Mouse (Mus musculus) lung, postnatal 0 days (tissue): ENCODE data around the gene Hba-a1. TPM values are rescaled to one million over a fixed set of nuclear protein-coding genes. Genes with fewer than 3 reads are reported as not detected.
A peak's percentile ranks its signal among the peaks of the same experiment; 100 is the strongest.

Source experiments
- ATAC-seq: fragments of 200-750 bp; cut with Nextera tagmentation; 2 replicates; pipeline ENCODE4 v1.8.0; 2017; ENCODE audit warnings: moderate library complexity
- DNase-seq: peaks from one replicate; pipeline ENCODE4 v3.0.0-alpha.2; 2016; ENCODE audit warnings: low spot score
- H3K27ac ChIP-seq: fragments of 300-500 bp; sonication (generic); 2 replicates; pipeline ENCODE4 v1.5.1; 2014; ENCODE audit warnings: antibody characterized with exemption, mild to moderate bottlenecking, low read length, mixed read lengths
- H3K27me3 ChIP-seq: fragments of 300-500 bp; sonication (generic); replicated peaks from 2 replicates; pipeline ENCODE4 v1.6.1; 2014; ENCODE audit warnings: low read length, mixed read lengths; ENCODE audit not compliant: insufficient read depth
- H3K36me3 ChIP-seq: fragments of 300-500 bp; sonication (generic); 2 replicates; pipeline ENCODE4 v1.6.1; 2014; ENCODE audit warnings: low read length, mixed read lengths; ENCODE audit not compliant: insufficient read depth
- H3K4me1 ChIP-seq: fragments of 300-500 bp; sonication (generic); 2 replicates; pipeline ENCODE4 v1.6.1; 2014; ENCODE audit warnings: antibody characterized with exemption, low read depth, low read length, mixed read lengths; ENCODE audit not compliant: insufficient read depth
- H3K4me2 ChIP-seq: fragments of 300-500 bp; sonication (generic); replicated peaks from 2 replicates; pipeline ENCODE4 v1.6.1; 2014; ENCODE audit warnings: low read depth, mild to moderate bottlenecking, low read length, moderate library complexity, mixed read lengths
- H3K4me3 ChIP-seq: fragments of 300-500 bp; sonication (generic); 2 replicates; pipeline ENCODE4 v1.5.1; 2014; ENCODE audit warnings: low read depth, low read length
- H3K9ac ChIP-seq: fragments of 300-500 bp; sonication (generic); replicated peaks from 2 replicates; pipeline ENCODE4 v1.6.1; 2014; ENCODE audit warnings: low read depth, mild to moderate bottlenecking
- H3K9me3 ChIP-seq: fragments of 300-500 bp; sonication (generic); 2 replicates; pipeline ENCODE4 v1.6.1; 2016; ENCODE audit warnings: low read length, mixed read lengths
- CTCF ChIP-seq: IDR thresholded peaks from 2 replicates; pipeline ENCODE4 v1.5.1; 2016; ENCODE audit warnings: antibody characterized with exemption, mild to moderate bottlenecking
- EP300 ChIP-seq: IDR thresholded peaks from 2 replicates; pipeline ENCODE4 v1.6.1; 2016; ENCODE audit warnings: antibody characterized with exemption, mild to moderate bottlenecking, control low read depth
- WGBS: fragments of 180-500 bp; shearing (Covaris S2); extraction: QIAGEN DNeasy Blood & Tissue Kit; methylation state at CpG from one replicate; pipeline ENCODE4 v1.1.7; 2014; 5-methylcytosine and 5-hydroxymethylcytosine counted together
- polyA plus RNA-seq: library from polyadenylated mRNA; unstranded; fragments of >200 nt; fragmentation: Nextera tagmentation; extraction: Ambion mirVana; gene quantifications from 2 replicates; pipeline ENCODE4 v1.2.1, GENCODE M21; 2015

The Hba-a1 gene
- polyA plus RNA-seq, 1 experiment from 2014 or later: 11,284 TPM

DNA sequence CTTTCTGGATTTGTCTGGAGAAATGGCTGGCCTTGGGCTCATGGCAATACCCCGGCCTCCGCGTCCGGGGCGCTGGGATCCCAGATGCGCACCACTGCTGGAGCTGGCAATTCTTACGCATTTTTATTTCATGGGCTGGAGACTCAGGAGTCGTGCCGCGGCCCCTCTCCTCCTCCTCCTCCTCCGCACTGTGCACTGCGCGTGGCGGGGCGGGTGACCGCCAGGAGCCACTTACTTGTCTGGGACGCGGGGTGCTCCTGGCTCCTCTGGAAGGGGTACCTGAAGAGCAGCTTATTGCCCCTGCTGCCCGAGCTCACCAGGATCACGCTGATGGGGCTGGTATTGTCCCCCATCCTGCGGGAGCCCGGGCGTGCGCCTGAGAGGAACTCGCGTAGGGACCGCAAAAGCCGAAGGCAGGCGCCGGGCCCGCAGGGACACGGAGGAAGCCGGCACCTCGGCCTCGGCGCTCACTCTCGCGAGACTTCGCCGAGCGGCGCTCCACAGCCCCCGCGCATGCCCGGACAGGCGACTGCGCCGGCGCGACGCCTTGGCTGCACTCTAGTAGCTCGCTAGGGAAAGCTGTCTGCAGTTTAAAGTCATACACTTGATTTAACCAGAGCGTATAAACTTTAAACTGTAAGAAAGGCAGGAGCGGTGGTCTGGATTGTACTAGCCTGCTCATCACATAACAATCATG is 16.0 kb upstream of the Hba-a1 start, which contains the start of gene Nprl3:
Nprl3 (minus strand) TSS at position 520 of the 697 bp plus-strand sequence.
- H3K27ac ChIP-seq: peak within 1 kb of the TSS; percentile 90
- whole genome bisulfite sequencing: under 1% methylated on average over 53 of the region's 54 CpGs
- DNase-seq (peak; percentile 97), ATAC-seq (peak; percentile 100)
- TF ChIP-seq EP300 (no peak), CTCF (peak; percentile 21)
- no peaks in the 10 kb centered on the region for H3K27me3 ChIP-seq
- peak within 1 kb of the TSS; percentile 64 for H3K4me2 ChIP-seq
- no peaks in the 10 kb centered on the region for H3K9me3 ChIP-seq
- H3K9ac ChIP-seq: peak within 1 kb of the TSS; percentile 88
- no peaks in the 10 kb centered on the region for H3K36me3 ChIP-seq
- H3K4me1 ChIP-seq: peaks cover 5% of the 10 kb centered on the region; the same call in 1 of the 2 replicates
- peak within 1 kb of the TSS; percentile 67 for H3K4me3 ChIP-seq

- Histone ChIP-seq H3K27me3 (no peaks in the 10 kb centered on the region), H3K4me3 (peak overlapping the region; percentile 67), H3K4me2 (peak overlapping the region; percentile 64), H3K9me3 (no peaks in the 10 kb centered on the region), H3K4me1 (peaks cover 5% of the 10 kb centered on the region; the same call in 1 of the 2 replicates), H3K9ac (no peak overlapping the region), H3K36me3 (no peaks in the 10 kb centered on the region), H3K27ac (peak overlapping the region; percentile 90; the same call in 1 of the 2 replicates)
- WGBS: 20% methylated on average over 5 of the region's 5 CpGs
- DNase-seq: no peak
- peak; percentile 26 for ATAC-seq
- TF ChIP-seq EP300: no peak; the same call in 1 of the 2 replicates
- no peak for TF ChIP-seq CTCF
These were observed 15.3 kb upstream of the Hba-a1 start for GRCm38 (mm10) chr11:32267964-32268363.

GRCm38 (mm10) chr11:32268952-32269351 is 14.4 kb upstream of the Hba-a1 start:
- Histone ChIP-seq H3K4me3 (no peak overlapping the region), H3K4me1 (peaks cover 5% of the 10 kb centered on the region; the same call in 1 of the 2 replicates), H3K36me3 (no peaks in the 10 kb centered on the region), H3K9ac (no peak overlapping the region), H3K4me2 (no peak overlapping the region), H3K27me3 (no peaks in the 10 kb centered on the region), H3K9me3 (no peaks in the 10 kb centered on the region), H3K27ac (no peak overlapping the region)
- no peak for ATAC-seq
- TF ChIP-seq CTCF (no peak), EP300 (no peak)
- 72% methylated on average over 5 of the region's 5 CpGs for WGBS
- DNase-seq: no peak

DNA sequence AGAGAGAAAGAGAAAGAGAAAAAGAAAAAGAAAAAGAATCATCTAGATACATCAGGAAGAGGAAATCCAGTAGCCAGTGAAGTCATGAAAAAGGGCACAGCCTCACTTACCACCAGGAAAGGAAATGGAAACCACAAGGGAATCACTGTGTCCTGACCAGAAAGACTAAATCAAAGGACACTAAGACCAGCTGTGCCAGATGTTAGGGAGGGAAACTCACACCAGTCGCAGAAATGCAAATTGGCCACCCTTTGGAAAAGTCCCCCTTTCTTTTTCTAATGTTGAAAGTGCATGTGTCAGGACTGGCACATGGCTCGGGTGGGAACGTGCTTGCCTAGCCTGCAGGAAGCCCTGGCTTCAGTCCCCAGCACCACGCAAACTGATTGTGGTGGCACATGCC is 12.1 kb upstream of the Hba-a1 start:
- Histone ChIP-seq H3K36me3 (no peaks in the 10 kb centered on the region), H3K4me1 (peaks cover 5% of the 10 kb centered on the region; the same call in 1 of the 2 replicates), H3K9me3 (no peaks in the 10 kb centered on the region), H3K4me3 (no peak overlapping the region), H3K4me2 (no peak overlapping the region), H3K27me3 (no peaks in the 10 kb centered on the region), H3K27ac (no peak overlapping the region), H3K9ac (no peak overlapping the region)
- WGBS: 39% methylated on average over 4 of the region's 4 CpGs
- DNase-seq: no peak
- ATAC-seq: no peak
- TF ChIP-seq EP300: no peak
- TF ChIP-seq CTCF: no peak

DNA sequence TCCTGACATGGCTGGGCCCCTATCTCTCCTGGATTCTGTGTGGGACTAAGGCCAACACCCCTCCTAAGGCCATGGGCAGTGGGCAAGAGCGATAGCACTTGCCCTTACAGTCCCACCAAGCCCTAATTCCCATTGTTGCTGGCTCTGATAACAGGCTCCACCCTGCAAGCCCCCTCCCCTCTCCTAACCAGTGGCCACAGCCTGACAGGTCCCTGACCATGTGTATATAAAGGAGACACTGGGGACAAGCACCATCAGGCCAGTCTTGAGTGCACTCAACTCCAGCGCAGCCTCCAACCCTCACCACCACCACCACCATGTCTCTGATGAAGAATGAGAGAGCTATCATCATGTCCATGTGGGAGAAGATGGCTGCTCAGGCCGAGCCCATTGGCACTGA is 7.0 kb upstream of the Hba-a1 start, which contains the start of gene Hba-x:
Hba-x (plus strand) TSS at position 54 of the 400 bp plus-strand sequence.
- H3K27me3 ChIP-seq: 0 out of 2 replicates have a peak, but pooled peaks cover 2% of the 10 kb centered on the region
- DNase-seq: no peak
- TF ChIP-seq EP300 (no peak), CTCF (no peak)
- no peak within 1 kb of the TSS for H3K4me3 ChIP-seq
- H3K9ac ChIP-seq: no peak within 1 kb of the TSS
- ATAC-seq: no peak
- no peaks in the 10 kb centered on the region for H3K36me3 ChIP-seq
- no peaks in the 10 kb centered on the region for H3K9me3 ChIP-seq
- WGBS: 69% methylated on average over 3 of the region's 3 CpGs
- H3K27ac ChIP-seq: no peak within 1 kb of the TSS
- H3K4me1 ChIP-seq: no peaks in the 10 kb centered on the region
- H3K4me2 ChIP-seq: no peak within 1 kb of the TSS

- no peak overlapping the region for H3K4me2 ChIP-seq
- no peak for TF ChIP-seq CTCF
- TF ChIP-seq EP300: no peak
- DNase-seq (no peak), ATAC-seq (no peak)
- no peak overlapping the region for H3K27ac ChIP-seq
- no peaks in the 10 kb centered on the region for H3K4me1 ChIP-seq
- no peak overlapping the region for H3K9ac ChIP-seq
- no peak overlapping the region for H3K4me3 ChIP-seq
- 0 out of 2 replicates have a peak, but pooled peaks cover 2% of the 10 kb centered on the region for H3K27me3 ChIP-seq
- H3K36me3 ChIP-seq: no peaks in the 10 kb centered on the region
- WGBS: 57% methylated on average over 21 of the region's 21 CpGs
- H3K9me3 ChIP-seq: no peaks in the 10 kb centered on the region
These were observed 5.4 kb upstream of the Hba-a1 start for GRCm38 (mm10) chr11:32277736-32278457.
